Mouse (Mus musculus) gastrocnemius, adult 2 months (tissue): ENCODE results near the gene Fcrl6. TPM values are rescaled to one million over a fixed set of nuclear protein-coding genes. Genes with fewer than 3 reads are reported as not detected.

ENCODE experiments used
- DNase-seq: peaks from one replicate; pipeline ENCODE4 v3.0.0; 2022
- H3K27ac ChIP-seq: fragments of 200-600 bp; 2 replicates; pipeline ENCODE4 v1.8.1; 2022; ENCODE audit warnings: mild to moderate bottlenecking
- H3K4me3 ChIP-seq: fragments of 200-600 bp; 2 replicates; pipeline ENCODE4 v1.8.1; 2022; ENCODE audit warnings: mild to moderate bottlenecking, moderate library complexity
- CTCF ChIP-seq: fragments of 200-600 bp; IDR thresholded peaks from 2 replicates; pipeline ENCODE4 v1.8.1; 2022; ENCODE audit warnings: antibody characterized with exemption, mild to moderate bottlenecking, moderate library complexity
- intact Hi-C: fragments of 180-260 bp; cut with DNase I; formaldehyde crosslinking; loops from one replicate; pipeline ENCODE4 v1.15.1; 2025
- long read RNA-seq, 2 experiments: library from polyadenylated mRNA; stranded (forward); transcript quantifications; one replicate each; pipeline ENCODE4 v2.0.0; 2021
- total RNA-seq, 2 experiments: library from RNA; stranded (reverse); gene quantifications; 2 replicates each; pipeline ENCODE4 v1.2.3; 2021

Gene Fcrl6
- total RNA-seq, result not detected
- long read RNA-seq, experiment 1, result 0 reads
- long read RNA-seq, experiment 2, result 0 reads

- intact Hi-C loops, result no loop called here
- no peak for TF ChIP-seq CTCF
- H3K4me3 ChIP-seq, result no peak within 1 kb of the TSS
- H3K27ac ChIP-seq, result no peak within 1 kb of the TSS
- no peak for DNase-seq
These were observed at the start of gene Fcrl6 for GRCm38 (mm10) chr1:172602326-172602725. Gene Fcrl6 (minus strand): TSS chr1:172602551.

DNA sequence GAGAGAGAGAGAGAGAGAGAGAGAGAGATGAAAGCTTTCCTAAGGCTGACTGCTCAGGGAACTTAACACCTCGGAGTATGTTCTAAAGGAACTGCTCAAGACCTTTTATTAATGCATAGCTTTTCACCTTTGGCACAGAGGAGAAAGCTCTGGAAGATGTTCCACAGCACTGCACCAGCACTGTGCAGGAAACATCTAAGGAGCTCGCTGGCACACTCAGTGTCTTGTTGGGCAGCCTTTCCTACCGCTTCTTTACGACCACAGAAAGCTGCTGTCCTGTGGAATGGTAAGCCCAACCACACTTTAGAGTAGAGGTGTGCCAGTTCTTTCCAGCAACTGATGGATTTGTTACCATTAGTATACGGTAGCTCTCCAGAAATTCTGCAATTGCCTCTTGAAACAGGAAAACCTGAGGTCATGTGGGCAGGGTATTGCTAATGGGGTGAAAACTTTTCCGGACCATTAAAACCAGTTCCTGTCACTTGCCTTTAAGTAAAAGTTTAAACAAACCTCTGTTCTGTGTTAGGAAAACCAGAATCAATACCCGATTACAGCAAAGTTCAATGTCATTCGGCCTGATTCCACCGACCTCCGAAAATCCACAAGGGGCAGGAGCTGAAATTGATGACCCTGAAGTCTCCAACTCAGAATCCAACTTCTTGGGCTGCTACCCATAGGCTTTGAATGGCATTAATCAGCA is 49.1 kb upstream of the Fcrl6 start:
- peak overlapping the region; percentile 49 for H3K4me3 ChIP-seq
- TF ChIP-seq CTCF, result no peak
- H3K27ac ChIP-seq, result peak overlapping the region; percentile 78
- DNase-seq, result peak; percentile 26
- intact Hi-C loops, result no loop called here

DNA sequence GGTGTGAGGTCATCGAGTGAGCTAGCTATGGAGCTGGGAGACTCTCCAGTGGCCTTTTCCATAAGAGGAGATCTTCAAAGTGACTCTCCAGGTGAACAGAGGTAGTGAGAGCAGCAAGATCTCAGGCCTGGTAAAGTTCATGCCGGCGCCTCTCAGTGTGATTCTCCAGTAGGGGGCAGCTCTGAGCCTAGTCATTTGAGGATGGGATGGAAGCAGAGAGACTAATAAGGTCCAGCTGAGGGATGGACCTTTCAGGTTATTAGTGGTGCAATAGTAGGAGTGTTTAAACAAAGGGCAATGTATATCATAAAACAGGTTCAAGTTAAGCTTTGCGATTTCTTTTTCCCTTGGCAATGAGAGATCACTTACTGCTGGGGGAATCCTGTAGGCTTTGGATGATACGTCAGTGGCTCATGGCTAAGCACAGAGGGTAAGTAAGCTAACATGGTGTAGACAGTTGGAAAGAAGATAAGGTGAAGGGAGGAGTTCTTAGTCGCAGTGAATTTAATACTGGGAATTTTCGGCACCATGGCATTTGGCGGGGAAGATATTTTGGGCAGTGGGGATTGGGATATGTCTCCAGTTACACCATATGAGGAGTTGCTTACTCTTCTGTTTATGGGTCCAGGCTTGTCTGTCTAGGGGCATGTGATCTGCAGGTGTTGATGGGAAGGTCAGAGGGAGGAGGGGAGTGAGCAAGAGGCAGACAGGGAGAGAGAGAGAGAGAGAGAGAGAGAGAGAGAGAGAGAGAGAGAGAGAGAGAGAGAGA is 48.4 kb upstream of the Fcrl6 start:
- Histone ChIP-seq H3K4me3 (no peak overlapping the region), H3K27ac (peak overlapping the region; percentile 78)
- intact Hi-C loops, result no loop called here
- peak; percentile 56 for DNase-seq
- TF ChIP-seq CTCF, result peak; percentile 67

GRCm38 (mm10) chr1:172649396-172649795 is 47.0 kb upstream of the Fcrl6 start:
- no peak for TF ChIP-seq CTCF
- peak overlapping the region; percentile 78 for H3K27ac ChIP-seq
- intact Hi-C loops, result no loop called here
- DNase-seq, result no peak
- H3K4me3 ChIP-seq, result no peak overlapping the region

GRCm38 (mm10) chr1:172647236-172647635 is 44.9 kb upstream of the Fcrl6 start:
- intact Hi-C loops, result no loop called here
- TF ChIP-seq CTCF, result no peak
- Histone ChIP-seq H3K27ac (peak overlapping the region; percentile 59; the same call in 1 of the 2 replicates), H3K4me3 (no peak overlapping the region)
- peak; percentile 43 for DNase-seq

GRCm38 (mm10) chr1:172638781-172639180 is 36.4 kb upstream of the Fcrl6 start:
- H3K27ac ChIP-seq, result peak overlapping the region; percentile 4; the same call in 1 of the 2 replicates
- H3K4me3 ChIP-seq, result no peak overlapping the region
- intact Hi-C loops, result no loop called here
- DNase-seq, result no peak
- no peak for TF ChIP-seq CTCF

GRCm38 (mm10) chr1:172637801-172638200 is 35.5 kb upstream of the Fcrl6 start:
- Histone ChIP-seq H3K27ac (no peak overlapping the region; the same call in 1 of the 2 replicates), H3K4me3 (no peak overlapping the region)
- no peak for DNase-seq
- intact Hi-C loops, result no loop called here
- peak; percentile 24; the same call in 1 of the 2 replicates for TF ChIP-seq CTCF

DNA sequence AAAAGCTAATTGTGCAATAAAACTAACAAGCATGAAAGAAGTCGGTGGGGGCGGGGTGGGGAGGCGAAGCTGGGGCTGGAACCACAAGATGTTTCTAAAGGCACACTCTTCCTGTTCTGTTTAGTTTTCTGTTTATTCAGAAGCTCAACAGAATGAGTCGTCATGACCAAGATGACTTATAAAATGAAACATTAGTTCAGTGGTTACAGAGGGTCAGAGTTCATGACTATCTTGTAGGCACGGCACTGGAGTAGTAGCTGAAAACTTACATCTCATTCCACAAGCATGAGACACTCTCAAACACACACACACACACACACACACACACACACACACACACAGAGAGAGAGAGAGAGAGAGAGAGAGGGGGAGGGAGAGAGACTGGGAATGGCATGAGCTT is 33.9 kb upstream of the Fcrl6 start:
- H3K4me3 ChIP-seq, result no peak overlapping the region
- intact Hi-C loops, result no loop called here
- no peak for DNase-seq
- H3K27ac ChIP-seq, result no peak overlapping the region
- TF ChIP-seq CTCF, result no peak

DNA sequence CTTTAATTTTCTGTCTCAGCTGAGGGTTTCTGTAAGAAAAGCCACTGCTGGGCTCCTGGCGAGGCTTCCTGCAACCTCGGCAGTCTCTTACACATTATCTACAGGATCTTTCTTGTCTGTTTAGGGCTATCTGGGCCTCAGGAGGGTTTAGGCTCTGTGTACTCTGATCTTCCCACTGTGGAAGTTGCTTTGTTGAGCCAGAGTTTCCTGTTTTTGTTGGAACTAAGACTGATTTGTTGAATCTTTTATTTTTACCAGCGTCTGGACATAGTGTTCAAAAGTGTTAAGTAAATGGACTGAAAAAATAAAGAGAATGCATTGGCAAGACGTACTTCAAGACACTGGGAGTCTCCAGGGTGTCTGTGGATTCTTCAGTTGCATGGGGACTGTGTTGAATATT is 32.9 kb upstream of the Fcrl6 start:
- Histone ChIP-seq H3K4me3 (no peak overlapping the region), H3K27ac (peak overlapping the region; percentile 96)
- no peak for TF ChIP-seq CTCF
- intact Hi-C loops, result no loop called here
- no peak for DNase-seq

DNA sequence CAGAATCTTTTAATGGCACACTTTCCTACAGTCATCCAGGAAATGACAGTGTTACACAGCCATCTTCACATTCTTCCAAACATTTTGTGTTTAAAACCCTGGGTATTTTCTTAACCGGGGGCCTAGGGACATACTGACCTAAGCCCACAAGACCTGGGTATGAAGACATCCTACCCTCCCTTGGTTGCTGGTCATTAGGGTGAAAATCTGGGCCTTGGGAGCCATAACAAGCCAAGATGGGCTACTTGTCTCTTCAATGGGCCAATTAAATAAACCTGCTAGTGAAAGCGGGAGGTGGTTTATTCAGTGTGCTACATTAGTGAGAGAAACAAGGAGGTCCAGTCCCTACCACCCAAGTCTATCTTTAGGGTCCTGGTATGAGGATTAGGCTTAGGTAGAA is 31.8 kb upstream of the Fcrl6 start:
- DNase-seq, result no peak
- no peak for TF ChIP-seq CTCF
- peak overlapping the region; percentile 96 for H3K27ac ChIP-seq
- no peak overlapping the region for H3K4me3 ChIP-seq
- intact Hi-C loops, result loop anchor here (1.0 to 5.0 kb wide), 2 partner anchors 15 to 227 kb away; no protein-coding TSS in a partner anchor

DNA sequence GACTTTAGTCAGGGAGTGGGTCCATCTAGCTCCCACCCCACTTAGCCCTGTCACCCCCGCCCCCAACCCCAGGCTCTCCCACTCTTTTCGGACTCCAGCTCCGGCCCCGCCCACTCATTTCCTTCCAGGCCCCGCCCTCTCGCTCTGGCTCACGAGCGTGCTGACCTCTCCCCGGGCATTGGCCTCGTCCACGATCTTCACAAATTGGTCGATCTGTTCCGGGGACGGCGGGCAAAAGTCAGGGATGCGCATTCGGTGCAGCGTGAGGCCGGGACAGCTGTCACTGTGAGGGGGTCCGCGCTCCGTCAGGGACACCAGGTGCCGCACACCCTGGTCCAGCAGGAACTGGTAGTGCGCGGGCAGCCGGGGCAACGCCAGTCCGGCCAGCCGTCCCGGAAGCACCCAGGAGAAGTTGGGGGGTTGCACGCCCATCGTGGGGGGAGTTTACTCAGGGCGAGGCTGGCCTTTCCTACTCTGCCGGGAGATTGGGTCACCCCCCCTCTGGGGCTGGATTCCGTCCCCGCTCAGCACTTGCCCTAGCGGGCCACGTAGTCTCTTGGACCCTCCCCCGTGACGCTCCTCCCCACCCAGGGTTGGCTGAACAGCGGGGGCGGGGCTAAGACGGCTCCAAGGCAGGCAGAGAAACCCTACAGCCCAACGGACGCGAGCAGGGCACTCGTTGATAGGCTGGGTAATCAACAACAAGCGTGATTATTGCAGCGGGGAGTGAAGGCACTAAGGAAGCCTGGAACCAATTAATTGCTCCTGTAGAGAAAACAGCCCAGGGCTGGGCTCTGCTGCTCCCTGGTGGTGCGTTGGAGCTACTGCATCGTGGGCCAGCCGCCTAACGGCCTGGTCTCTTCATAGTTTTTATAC is 30.3 kb upstream of the Fcrl6 start, which contains the start of gene Dusp23:
Gene Dusp23, minus strand, starts transcription at position 512 of the 876 bp plus-strand sequence.
- Histone ChIP-seq H3K27ac (peak within 1 kb of the TSS; percentile 96), H3K4me3 (peak within 1 kb of the TSS; percentile 86)
- TF ChIP-seq CTCF, result no peak; the same call in none of the 2 replicates
- intact Hi-C loops, result loop anchor here (1.0 to 5.0 kb wide), 2 partner anchors 104 to 225 kb away; no protein-coding TSS in a partner anchor
- DNase-seq, result peak; percentile 99

- TF ChIP-seq CTCF, result no peak
- intact Hi-C loops, result loop anchor here (5.0 kb wide), 1 partner anchor 224 kb away; no protein-coding TSS in a partner anchor
- DNase-seq, result no peak
- Histone ChIP-seq H3K27ac (peak overlapping the region; percentile 96), H3K4me3 (peak overlapping the region; percentile 86)
These were observed 29.4 kb upstream of the Fcrl6 start for GRCm38 (mm10) chr1:172631721-172632120.
